Mouse (Mus musculus) gastrocnemius, postnatal 25 days (tissue): ENCODE measurements around the gene Olfr720. TPM values are rescaled to one million over a fixed set of nuclear protein-coding genes. Genes with fewer than 3 reads are reported as not detected.

Source experiments
- DNase-seq: peaks from one replicate; pipeline ENCODE4 v3.0.0; 2022
- long read RNA-seq, 2 experiments: library from polyadenylated mRNA; stranded (forward); transcript quantifications; one replicate each; pipeline ENCODE4 v2.0.0; 2021
- total RNA-seq, 2 experiments: library from RNA; stranded (reverse); gene quantifications; 1 replicate in 1 of 2; 2 replicates in 1 of 2; pipeline ENCODE4 v1.2.3; 2021

The Olfr720 gene
- total RNA-seq, result not detected
- long read RNA-seq, experiment 1, result 0 reads
- long read RNA-seq, experiment 2, result 0 reads

DNA sequence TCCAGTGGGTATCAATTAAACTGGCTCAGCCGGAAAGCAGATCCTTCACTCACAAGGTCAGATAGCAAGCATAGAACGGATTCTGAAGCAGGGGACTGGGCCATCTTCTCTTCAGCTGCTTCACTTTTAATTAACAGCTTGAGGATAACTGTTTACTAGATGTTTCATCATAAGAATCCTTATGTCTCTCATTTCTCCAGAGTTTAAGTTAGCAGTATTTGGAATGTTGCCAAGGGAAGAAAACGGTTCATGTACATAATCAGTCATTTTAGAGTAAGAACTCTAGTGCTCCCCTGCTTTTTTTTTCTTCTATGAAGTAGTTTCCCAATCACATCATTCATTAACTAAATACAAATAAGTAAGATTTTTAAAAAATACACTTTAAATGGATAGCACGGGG lies at the start of gene Olfr720:
Gene Olfr720 (minus strand): TSS at position 101 of the 400 bp plus-strand sequence.
- no peak for DNase-seq

Other genes starting within 250 kb of the Olfr720 start
- gene Atxn7, start 225.4 kb downstream of the Olfr720 start, total RNA-seq, result 10 to 100 TPM; 14.0 to 17.0 TPM
- gene Thoc7, start 225.0 kb downstream of the Olfr720 start, total RNA-seq, result 100 to 1,000 TPM; 119 to 124 TPM
- gene Psmd6, start 65.9 kb downstream of the Olfr720 start, total RNA-seq, result 100 to 1,000 TPM; 132 to 135 TPM
- not detected for gene Olfr31, start 136.0 kb upstream of the Olfr720 start, total RNA-seq
- 1 to 10 TPM; 2.0 to 4.0 TPM for gene Il3ra, start 159.4 kb upstream of the Olfr720 start, total RNA-seq
- not detected for gene Olfr721-ps1, start 214.5 kb upstream of the Olfr720 start, total RNA-seq